Mouse (Mus musculus): Measurements from ENCODE around the gene Thra. TPM values are rescaled to one million over a fixed set of nuclear protein-coding genes. Genes with fewer than 3 reads are reported as not detected.

The Thra gene
- polyA plus RNA-seq, 1 experiment from 2014 or later = 24.5 TPM

DNA sequence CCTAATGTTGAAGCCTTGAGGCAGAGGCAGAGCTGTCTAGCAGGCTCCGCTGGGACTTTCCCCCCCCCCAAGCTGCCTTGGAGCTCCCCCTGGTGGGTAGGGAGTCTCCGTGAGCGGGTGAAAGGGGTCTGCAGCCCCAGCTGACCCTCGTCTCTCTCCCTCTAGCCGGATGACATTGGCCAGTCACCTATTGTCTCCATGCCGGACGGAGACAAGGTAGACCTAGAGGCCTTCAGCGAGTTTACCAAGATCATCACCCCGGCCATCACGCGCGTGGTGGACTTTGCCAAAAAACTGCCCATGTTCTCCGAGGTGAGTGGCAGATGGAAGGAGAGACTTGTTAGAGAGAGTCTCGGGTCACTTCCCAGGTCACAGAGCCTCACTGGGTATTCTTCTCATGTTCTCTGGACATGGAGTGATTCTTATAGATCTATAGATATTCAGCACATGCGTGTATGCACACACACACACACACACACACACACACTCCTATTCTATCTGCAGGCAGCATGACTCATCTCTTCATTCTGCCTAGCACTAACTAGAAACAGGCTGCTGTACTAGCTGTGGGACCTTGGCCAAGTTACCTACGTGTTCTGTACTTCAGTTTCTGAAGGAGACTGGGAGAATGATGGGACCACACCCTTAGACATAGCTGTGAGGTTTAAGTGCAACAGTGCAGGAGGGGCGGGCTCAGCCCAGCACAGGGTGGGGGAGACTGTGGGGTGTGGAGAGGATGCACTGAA, 22.5 kb downstream of the Thra start:
- Histone ChIP-seq H3K4me3 (ENCODE audit: low read depth, low read length) (no peak overlapping the region), H3K27ac (replicated peaks) (peak overlapping the region; percentile 74), H3K4me2 (replicated peaks; ENCODE audit: low read depth) (0 out of 2 replicates have a peak overlapping the region, but pooled peaks have one; percentile 8), H3K36me3 (ENCODE audit: control insufficient read depth, insufficient read depth, low read length) (peaks cover 19% of the 10 kb centered on the region), H3K9ac (ENCODE audit: low read length) (no peak overlapping the region), H3K4me1 (replicated peaks; ENCODE audit: control insufficient read depth, insufficient read depth) (peaks cover 8% of the 10 kb centered on the region; the same call in 1 of the 2 replicates), H3K27me3 (ENCODE audit: control insufficient read depth, insufficient read depth, low read length) (no peaks in the 10 kb centered on the region), H3K9me3 (ENCODE audit: control insufficient read depth, low read length) (no peaks in the 10 kb centered on the region)
- DNase-seq (ENCODE audit: low spot score) (peak; percentile 73), ATAC-seq (ENCODE audit: low FRiP score, low TSS enrichment) (peak; percentile 74)
- WGBS = 53% methylated on average over 17 of the region's 17 CpGs
- TF ChIP-seq EP300 (optimal IDR thresholded peaks at IDR 0.05) (no peak), CTCF (IDR thresholded peaks at IDR 0.05; ENCODE audit: low read depth) (peak; percentile 73)

GRCm38 (mm10) chr11:98763502-98763861, 23.0 kb downstream of the Thra start:
- H3K4me2 ChIP-seq (replicated peaks; ENCODE audit: low read depth) = 0 out of 2 replicates have a peak overlapping the region, but pooled peaks have one; percentile 8
- H3K4me1 ChIP-seq (replicated peaks; ENCODE audit: control insufficient read depth, insufficient read depth) = peaks cover 8% of the 10 kb centered on the region; the same call in 1 of the 2 replicates
- no peaks in the 10 kb centered on the region for H3K27me3 ChIP-seq (ENCODE audit: control insufficient read depth, insufficient read depth, low read length)
- 78% methylated on average over 8 of the region's 8 CpGs for WGBS
- ATAC-seq (ENCODE audit: low FRiP score, low TSS enrichment) = peak; percentile 45
- peak overlapping the region; percentile 74 for H3K27ac ChIP-seq (replicated peaks)
- TF ChIP-seq CTCF (IDR thresholded peaks at IDR 0.05; ENCODE audit: low read depth) (no peak), EP300 (optimal IDR thresholded peaks at IDR 0.05) (no peak)
- peaks cover 19% of the 10 kb centered on the region for H3K36me3 ChIP-seq (ENCODE audit: control insufficient read depth, insufficient read depth, low read length)
- H3K9me3 ChIP-seq (ENCODE audit: control insufficient read depth, low read length) = no peaks in the 10 kb centered on the region
- no peak for DNase-seq (ENCODE audit: low spot score)
- H3K9ac ChIP-seq (ENCODE audit: low read length) = no peak overlapping the region
- no peak overlapping the region for H3K4me3 ChIP-seq (ENCODE audit: low read depth, low read length)

- Histone ChIP-seq H3K4me2 (replicated peaks; ENCODE audit: low read depth) (no peak overlapping the region), H3K9me3 (ENCODE audit: control insufficient read depth, low read length) (no peaks in the 10 kb centered on the region), H3K4me1 (replicated peaks; ENCODE audit: control insufficient read depth, insufficient read depth) (peaks cover 8% of the 10 kb centered on the region; the same call in 1 of the 2 replicates), H3K9ac (ENCODE audit: low read length) (no peak overlapping the region), H3K27ac (replicated peaks) (peak overlapping the region; percentile 74; the same call in 1 of the 2 replicates), H3K4me3 (ENCODE audit: low read depth, low read length) (no peak overlapping the region), H3K27me3 (ENCODE audit: control insufficient read depth, insufficient read depth, low read length) (no peaks in the 10 kb centered on the region), H3K36me3 (ENCODE audit: control insufficient read depth, insufficient read depth, low read length) (peaks cover 23% of the 10 kb centered on the region)
- DNase-seq (ENCODE audit: low spot score) = peak; percentile 14
- no peak for TF ChIP-seq CTCF (IDR thresholded peaks at IDR 0.05; ENCODE audit: low read depth)
- TF ChIP-seq EP300 (optimal IDR thresholded peaks at IDR 0.05) = no peak
- ATAC-seq (ENCODE audit: low FRiP score, low TSS enrichment) = no peak
- 82% methylated on average over 18 of the region's 18 CpGs for WGBS
These were observed 23.7 kb downstream of the Thra start for GRCm38 (mm10) chr11:98764091-98764490.

GRCm38 (mm10) chr11:98764746-98765145, 24.3 kb downstream of the Thra start:
- Histone ChIP-seq H3K27me3 (ENCODE audit: control insufficient read depth, insufficient read depth, low read length) (no peaks in the 10 kb centered on the region), H3K36me3 (ENCODE audit: control insufficient read depth, insufficient read depth, low read length) (peaks cover 27% of the 10 kb centered on the region), H3K27ac (replicated peaks) (no peak overlapping the region), H3K9ac (ENCODE audit: low read length) (no peak overlapping the region), H3K4me2 (replicated peaks; ENCODE audit: low read depth) (no peak overlapping the region), H3K9me3 (ENCODE audit: control insufficient read depth, low read length) (no peaks in the 10 kb centered on the region), H3K4me1 (replicated peaks; ENCODE audit: control insufficient read depth, insufficient read depth) (peaks cover 8% of the 10 kb centered on the region; the same call in 1 of the 2 replicates), H3K4me3 (ENCODE audit: low read depth, low read length) (no peak overlapping the region)
- TF ChIP-seq EP300 (optimal IDR thresholded peaks at IDR 0.05) (no peak), CTCF (IDR thresholded peaks at IDR 0.05; ENCODE audit: low read depth) (no peak)
- DNase-seq (ENCODE audit: low spot score) (no peak), ATAC-seq (ENCODE audit: low FRiP score, low TSS enrichment) (no peak)

- H3K27ac ChIP-seq (replicated peaks) = 0 out of 2 replicates have a peak overlapping the region, but pooled peaks have one; percentile 56
- no peak for TF ChIP-seq CTCF (IDR thresholded peaks at IDR 0.05; ENCODE audit: low read depth)
- TF ChIP-seq EP300 (optimal IDR thresholded peaks at IDR 0.05) = no peak
- ATAC-seq (ENCODE audit: low FRiP score, low TSS enrichment) = no peak
- WGBS = 49% methylated on average over 7 of the region's 9 CpGs
- H3K36me3 ChIP-seq (ENCODE audit: control insufficient read depth, insufficient read depth, low read length) = peaks cover 31% of the 10 kb centered on the region
- H3K4me3 ChIP-seq (ENCODE audit: low read depth, low read length) = no peak overlapping the region
- peak; percentile 22 for DNase-seq (ENCODE audit: low spot score)
- no peak overlapping the region for H3K4me2 ChIP-seq (replicated peaks; ENCODE audit: low read depth)
- H3K27me3 ChIP-seq (ENCODE audit: control insufficient read depth, insufficient read depth, low read length) = no peaks in the 10 kb centered on the region
- peaks cover 8% of the 10 kb centered on the region; the same call in 1 of the 2 replicates for H3K4me1 ChIP-seq (replicated peaks; ENCODE audit: control insufficient read depth, insufficient read depth)
- H3K9me3 ChIP-seq (ENCODE audit: control insufficient read depth, low read length) = no peaks in the 10 kb centered on the region
- H3K9ac ChIP-seq (ENCODE audit: low read length) = peak overlapping the region; percentile 13; the same call in 1 of the 2 replicates
These were observed 25.2 kb downstream of the Thra start for GRCm38 (mm10) chr11:98765421-98766309.

All from stomach, postnatal 0 days (tissue).